Mouse (Mus musculus) forelimb bud, embryonic 11.5 days (tissue): ENCODE results near the gene Etv4.

ENCODE experiments used
- DNase-seq: peaks from one replicate; pipeline ENCODE4 v3.0.0-alpha.2; 2012; ENCODE audit warnings: low read depth, low spot score

Etv4 gene

DNA sequence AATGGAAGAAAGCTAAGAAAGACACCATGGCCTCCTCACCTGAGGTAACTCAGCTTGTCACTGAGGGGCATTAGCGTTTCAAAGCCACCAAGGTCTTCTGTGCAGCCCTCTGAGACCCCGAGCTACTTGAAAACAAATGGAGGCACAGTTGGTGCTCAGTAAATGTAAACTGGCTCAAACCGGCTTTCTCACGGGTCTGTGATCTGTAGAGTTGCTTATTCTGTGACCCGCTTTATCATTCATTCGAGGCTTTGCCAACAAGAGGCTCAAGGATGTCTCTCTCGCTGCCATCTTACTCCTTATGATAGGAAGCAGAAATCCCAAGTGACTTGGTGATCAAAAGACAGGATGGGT is 658 bp upstream of the Etv4 start:
- no peak for DNase-seq

DNA sequence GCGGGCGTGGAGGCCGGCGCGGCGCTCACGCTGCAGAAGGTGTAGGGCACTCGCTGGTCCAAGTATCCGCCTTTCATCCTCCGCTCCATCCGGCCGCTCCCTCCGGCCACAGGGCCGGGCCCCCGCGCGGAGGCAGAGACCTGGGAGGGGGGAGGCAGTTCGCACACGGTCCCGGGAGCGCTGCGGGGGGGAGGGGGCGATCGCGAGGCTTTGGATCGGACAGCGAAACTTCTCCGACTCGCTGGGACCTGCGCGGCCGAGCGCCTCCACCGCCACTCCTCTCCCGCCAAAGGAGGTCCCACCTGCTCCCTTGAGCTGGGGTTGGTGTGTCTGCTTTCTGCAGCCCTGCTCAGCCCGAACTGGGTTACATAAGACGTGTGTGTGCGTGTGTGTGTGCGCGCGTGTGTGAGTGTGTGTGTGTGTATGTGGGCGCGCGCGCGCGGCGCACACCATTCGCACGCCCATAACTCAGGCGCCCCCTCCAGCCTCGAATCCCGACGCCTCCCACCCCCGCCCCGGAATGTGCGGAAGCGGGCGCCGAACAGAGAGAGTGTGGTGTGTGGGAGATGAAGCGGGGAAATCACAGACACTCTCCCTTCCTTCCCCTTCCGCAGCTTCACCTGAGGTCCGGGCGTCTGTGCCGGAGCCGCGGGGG is 556 bp downstream of the Etv4 start:
- DNase-seq = peak; percentile 49

DNA sequence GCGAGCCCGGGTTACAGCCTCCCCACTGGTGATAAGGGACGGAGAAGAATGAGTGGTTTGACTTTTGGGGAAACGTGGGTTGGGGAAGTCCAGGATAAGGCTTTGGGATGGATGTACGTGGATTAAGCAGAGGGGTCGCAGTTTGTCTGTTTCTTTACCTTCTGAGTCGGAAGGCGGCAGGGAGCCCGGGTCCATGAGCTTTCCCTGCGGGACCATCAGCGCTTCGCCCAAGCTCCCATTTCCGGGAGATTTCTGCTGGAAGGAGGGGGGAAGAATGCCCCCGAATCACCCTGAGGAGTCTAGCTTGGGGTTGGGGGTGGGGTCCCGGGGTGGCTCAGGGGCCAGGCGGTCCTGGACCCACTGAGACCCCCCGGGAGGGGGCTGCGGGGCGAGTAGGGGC is 1.1 kb downstream of the Etv4 start:
- peak; percentile 21 for DNase-seq

DNA sequence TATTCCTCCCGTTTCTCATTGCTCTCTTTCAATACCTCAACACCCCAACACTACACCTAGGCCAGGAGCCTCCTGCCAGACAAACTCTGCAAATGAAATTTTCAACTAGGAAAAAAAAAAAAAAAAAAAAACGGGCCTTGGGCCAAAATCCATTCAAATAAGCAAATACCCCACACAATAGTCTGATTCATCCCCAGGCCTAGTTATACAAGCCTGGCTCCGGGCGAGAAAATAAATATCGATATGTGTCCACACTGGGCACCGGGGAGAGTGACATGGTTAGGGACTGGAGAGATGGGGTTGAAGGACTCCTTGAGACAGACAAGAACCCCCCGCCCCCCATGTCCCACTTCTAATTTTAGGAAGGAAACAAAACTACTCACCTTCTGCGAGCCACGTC is 1.6 kb downstream of the Etv4 start:
- DNase-seq = no peak

DNA sequence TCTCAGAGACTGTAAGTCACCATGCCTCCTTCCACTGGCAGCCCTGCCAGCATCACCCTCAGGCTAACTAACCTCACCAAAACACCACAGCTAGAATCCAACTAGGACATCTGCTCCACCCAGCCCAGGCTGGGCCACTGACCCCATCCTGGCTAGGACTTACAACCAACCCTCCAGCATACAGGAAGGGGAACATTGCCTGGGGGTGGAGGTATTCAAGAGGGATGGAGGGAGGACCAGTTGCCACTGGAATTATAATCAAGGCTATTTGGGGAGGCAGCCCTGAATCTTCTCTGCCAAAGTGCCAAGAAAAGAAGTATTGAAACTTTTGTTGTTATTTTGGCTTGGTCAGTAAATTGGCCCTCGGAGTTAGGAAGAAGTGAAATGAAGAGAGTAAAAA is 2.0 kb downstream of the Etv4 start:
- no peak for DNase-seq

DNA sequence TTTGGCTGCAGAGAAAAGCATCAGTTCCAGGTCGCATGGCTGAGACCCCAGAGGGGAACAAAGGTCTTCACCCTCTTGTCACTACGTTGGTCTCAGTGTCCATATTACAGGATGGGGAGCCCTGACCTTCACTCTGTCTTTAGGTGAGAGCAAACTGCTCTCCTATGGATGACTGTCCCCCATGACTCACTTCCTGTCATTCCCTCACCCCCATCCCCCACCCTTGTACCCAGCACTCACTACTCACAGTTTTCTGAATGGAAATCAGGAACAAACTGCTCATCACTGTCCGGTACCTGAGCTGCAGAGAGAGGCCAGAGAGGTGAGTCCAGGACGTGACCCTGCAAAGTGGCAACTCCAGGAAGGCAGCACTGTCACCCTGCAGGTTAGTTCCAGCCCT is 8.3 kb downstream of the Etv4 start:
- no peak for DNase-seq

DNA sequence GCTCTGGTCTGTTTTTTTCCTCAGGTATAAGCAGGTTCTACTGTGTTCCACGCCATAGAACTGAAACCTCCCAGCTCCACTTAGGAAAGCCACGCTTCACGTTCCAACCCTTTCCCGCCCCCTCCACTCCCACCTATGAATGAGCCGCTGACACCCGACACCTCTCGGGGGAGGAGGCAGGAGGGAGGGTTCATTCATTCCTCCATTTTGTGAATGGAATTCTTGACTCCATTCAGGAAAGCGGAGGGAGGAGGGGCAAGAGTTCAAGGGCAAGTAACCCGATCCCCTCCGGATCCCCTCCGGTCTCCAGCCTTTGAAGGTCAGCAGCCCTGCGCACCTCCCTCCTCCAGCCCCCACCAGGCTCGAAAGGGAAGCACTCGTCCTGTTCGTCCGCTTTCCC is 12.7 kb downstream of the Etv4 start:
- peak; percentile 97 for DNase-seq

DNA sequence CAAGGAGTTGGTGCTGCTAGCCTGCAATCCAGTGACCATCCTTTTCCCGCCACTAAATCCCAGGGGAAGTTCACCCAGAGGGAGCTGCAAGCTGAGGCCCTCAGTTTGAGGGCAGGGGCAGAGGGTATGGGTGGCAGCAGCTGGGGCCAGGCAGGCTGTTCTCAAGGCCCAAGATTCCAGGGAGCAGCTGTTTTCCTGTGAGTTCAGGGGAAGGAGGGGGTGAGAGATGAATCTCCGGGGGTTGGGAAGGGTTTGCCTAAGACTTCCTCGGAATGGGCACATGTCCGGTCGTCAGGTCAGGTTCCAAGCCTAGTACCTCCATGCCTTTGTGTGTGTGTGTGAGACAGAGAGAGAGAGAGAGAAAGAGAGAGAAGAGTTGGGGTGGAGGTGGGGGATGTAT is 13.1 kb downstream of the Etv4 start:
- peak; percentile 43 for DNase-seq

DNA sequence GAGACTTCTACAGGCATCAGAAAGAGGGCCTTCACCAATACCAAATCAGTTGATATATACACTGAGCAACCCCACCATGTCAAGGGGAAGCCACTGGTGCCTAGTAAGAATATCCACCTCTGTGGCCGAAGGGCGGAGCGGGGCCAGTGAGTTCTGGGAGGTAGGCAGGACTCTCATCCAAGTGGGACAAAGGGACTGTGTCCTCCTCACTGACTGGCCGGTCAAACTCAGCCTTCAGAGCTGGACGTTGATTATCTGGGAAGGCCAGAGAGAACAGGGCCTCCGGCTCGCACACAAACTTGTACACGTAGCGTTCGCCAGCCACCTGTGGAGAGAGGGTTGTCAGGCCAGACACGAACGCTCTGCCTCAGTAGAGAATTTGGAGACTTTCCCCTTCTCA is 14.9 kb downstream of the Etv4 start:
- DNase-seq = no peak

DNA sequence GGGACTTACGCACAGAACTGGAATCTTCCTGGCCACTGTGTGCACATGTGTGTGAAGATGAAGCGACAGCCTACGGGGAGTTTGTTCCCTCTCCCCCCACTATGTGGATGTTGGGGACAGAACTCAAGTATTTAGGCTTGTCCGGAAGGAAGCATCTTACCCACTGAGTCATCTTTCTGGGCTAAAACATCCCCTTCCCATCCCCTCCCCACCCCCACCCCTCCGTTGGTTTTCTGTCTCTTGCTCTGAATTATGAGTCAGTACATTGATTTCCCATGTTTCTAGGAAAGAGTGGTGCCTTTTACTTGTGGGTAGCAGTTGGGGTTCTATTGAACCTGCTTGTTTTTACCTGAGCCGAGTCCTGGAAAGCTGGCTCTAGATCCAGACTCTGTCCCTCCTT is 16.4 kb downstream of the Etv4 start:
- DNase-seq = no peak

DNA sequence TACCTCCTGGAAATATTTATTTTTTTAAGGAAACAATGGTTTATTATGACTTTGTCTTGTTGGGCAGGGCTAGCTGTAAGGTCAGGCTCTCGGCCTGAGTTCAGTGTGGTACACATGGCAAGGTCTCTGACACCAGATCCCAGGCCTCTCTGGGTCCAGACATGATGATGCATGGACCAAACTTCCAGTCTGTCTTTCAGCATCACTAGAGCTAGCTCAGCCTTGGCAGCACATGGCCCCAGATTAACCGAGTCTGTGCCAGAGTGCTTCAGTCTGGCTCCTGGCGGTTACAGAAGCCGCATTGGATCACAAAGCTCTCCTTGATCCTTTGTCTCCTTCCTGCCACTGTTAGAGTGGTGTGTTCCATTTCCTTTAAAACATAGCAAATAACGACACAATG is 17.8 kb downstream of the Etv4 start:
- DNase-seq = no peak

DNA sequence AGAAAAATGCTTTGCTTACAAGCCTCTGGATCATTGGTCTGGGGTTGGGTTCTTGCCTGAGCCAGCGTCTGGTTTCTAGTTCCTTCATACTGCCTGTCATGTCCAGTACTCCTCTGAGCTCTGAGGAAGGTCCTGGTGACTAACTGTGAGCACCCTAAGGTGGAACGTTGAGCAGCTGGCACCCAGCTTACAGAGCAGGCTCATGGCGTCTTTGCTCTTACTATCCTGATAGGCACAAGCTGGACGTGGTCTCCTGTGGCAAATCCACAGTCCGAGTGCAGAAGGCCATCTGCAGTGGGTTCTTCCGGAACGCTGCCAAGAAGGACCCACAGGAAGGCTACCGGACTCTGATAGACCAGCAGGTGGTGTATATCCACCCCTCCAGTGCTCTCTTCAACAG is 20.6 kb downstream of the Etv4 start:
- DNase-seq = no peak

DNA sequence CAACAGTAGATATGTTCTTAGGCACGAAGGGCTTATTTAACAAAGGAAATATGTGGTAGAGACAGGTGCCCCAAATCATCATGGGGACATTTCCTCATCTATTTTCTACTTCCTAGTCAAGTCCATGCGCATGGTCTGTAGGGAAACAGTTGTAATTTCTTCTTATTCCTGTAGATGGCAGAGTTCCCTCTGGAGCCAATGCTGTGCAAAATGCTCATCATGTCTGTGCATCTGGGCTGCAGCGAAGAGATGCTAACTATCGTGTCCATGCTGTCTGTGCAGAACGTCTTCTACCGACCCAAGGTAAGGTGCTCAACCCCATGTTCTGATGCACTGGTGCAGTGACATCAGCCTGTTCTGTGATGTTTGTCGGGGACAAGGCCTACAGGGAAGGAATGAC is 21.4 kb downstream of the Etv4 start:
- DNase-seq = peak; percentile 69

DNA sequence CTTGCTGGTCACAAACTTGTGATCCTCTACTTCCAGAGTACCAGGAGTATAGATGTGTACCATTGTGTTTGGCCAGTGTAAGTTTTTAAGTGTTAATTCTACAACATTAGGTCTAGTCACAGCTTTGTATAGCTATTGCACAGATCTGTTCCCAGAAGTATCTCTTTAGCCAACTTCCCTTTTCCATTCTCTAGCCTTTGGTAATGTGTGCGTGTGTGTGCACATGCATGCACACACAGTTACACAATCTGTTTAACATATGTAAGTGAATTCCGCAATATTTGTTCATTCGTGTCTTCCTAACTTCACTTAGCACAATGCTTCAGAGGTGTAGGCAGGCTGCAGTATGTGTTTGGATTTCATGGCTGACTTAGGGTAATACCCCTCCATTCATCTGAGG is 25.6 kb downstream of the Etv4 start:
- no peak for DNase-seq

DNA sequence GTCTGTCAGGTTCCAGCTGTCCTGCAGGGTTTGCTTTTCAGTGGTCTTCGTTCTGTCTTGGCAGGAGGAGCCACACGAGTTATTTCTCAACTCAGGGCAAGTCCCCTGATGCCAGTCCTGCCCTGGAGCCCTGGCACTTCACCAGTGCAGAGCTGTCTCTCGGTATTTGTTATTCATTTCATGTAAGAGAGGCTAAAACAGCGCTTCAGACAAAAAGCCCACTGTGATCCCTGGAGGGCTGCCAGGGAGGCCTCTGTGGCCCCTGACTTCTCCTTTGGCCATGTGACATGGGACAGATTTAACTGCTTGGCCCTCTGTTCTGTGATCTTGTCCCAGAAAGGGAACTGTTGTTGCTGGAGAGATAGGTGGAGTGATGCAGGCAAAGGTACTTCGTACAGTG is 26.7 kb downstream of the Etv4 start:
- no peak for DNase-seq

DNA sequence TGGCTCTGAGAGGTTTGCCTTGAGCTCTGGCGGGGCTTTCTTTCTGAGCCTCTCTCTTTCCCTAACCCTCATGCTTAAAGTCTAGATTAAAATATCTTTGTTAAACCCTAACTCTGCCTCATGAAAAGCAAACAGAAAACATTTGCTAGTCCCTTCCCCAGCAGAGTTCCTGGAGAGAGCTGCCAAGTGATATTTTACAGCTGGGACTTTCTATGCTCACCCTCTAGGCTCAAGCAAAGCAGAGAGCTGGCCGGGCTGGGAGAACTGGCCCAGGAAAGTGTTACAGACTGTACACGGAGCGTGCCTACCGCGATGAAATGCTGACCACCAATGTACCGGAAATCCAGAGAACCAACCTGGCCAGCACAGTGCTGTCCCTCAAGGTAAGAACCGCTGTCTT is 27.8 kb downstream of the Etv4 start:
- DNase-seq = no peak

DNA sequence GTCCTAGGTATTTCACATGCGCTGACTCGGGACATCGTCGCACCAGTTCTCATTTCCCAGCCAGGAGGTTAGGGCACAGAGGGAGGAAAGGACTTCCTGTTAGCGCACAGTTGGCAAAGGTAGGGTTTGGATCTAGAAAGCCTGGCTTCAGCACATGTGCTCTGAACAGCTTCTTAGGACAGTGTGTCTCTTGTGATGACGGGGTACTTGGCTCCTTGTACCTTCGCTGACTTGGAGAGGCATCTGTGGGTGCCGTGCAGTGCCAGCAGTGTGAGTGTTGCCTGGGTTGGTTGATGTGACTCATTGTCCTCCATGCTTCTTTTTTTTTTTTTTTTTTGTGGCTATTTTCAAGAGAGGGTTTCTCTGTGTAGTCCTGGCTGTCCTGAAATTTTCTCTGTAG is 28.6 kb downstream of the Etv4 start:
- DNase-seq = no peak

DNA sequence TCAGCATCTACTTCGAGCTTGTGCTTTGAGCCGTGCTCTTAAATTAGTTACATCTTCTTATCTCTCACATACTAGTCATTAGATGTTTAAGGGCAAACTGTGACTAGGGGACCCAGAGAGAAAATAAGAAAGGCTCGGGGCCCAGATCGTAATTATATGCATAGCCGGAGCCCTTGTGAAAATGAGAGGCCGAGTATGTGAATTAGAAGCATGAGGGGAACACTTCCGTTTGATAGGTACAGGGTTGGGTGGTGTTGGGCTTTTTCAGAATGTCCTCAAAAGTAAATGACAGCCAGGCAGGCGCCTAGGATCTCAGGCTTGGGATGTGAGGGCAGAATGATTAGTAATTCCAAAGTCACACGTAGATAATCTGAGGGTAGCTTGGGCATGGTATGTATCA is 51.6 kb downstream of the Etv4 start:
- no peak for DNase-seq

DNA sequence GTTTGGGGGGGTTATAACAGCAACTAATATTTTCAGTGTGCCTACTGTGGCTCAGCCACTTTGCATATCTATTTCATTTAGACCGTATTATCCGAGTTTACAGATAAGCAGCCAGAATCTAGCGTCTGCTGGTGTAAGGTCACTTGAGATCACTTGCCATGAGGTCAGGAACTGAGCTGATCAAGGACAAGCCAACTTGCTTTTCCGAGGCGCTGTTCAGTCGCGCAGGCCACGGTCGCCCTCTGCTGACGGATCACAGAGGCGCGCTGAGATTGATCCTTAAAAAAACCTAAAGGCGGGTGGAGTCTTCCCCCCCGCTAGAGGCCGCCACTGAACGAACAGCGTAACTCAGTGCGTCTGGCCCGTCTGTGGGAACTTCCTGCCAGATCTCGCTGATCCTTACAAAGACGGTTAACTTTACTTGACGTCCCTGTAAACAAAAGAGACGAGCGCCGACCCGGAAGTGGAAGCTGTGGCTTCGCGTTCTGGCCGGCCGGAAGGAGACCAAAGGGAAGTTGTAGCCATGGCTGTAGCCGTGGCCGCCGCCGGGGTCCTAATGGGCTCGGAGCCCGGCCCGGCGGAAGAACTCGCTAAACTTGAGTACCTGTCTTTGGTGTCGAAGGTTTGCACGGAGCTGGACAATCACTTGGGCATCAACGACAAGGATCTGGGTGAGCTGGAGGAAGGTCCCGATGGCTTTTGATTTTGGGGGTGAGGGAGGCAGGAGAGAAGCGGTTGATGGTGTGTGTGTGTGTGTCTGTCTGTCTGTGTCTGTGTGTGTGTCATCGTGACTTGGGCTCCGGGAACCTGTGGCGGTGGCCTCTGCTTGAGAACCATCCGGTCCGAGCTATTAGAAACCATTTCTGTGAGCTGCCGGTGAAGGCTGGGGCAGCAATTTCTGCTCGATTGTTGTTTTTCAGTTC is 52.4 kb downstream of the Etv4 start, which contains the start of gene Dhx8:
Gene Dhx8 (plus strand): TSS at position 402 of the 923 bp plus-strand sequence.
- peak; percentile 99 for DNase-seq

DNA sequence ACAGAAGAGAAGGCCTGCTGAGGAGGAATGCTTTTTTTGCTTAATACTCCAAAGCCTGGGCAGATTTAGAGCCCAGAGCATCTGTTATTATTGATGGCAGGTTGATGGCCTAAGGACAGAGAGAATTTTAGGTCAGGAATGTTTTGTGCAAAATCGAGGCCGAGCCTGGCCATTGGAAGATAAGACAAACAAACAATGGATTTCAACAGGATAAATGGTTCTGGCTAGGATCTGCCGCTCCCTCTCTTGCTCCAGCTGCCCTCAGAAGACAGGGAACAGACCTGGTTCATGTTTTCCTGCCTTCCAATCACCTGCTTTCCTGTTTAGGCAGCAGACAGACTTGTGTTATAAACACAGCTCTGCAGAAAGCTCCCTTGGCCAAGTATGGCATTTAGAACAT is 55.9 kb downstream of the Etv4 start:
- no peak for DNase-seq

DNA sequence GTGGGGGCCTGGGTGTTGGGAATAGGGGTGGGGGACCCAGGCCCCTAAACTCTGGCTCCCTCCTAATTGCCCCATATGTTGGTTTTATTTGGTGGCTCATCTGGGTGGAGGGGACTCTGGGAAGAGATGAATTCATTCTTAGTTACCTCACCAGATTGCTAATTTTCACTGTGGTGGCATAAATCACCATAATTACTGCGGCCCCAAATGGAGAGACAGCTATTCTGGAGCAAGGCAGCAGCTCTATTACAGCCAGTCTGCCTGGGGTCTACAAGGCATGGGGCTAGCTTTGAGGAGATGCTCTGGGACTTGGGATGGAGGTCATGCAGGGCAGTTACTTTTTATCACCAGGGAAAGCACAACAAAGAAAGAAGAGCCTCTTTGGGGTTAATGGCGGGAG is 58.4 kb downstream of the Etv4 start:
- DNase-seq = no peak

DNA sequence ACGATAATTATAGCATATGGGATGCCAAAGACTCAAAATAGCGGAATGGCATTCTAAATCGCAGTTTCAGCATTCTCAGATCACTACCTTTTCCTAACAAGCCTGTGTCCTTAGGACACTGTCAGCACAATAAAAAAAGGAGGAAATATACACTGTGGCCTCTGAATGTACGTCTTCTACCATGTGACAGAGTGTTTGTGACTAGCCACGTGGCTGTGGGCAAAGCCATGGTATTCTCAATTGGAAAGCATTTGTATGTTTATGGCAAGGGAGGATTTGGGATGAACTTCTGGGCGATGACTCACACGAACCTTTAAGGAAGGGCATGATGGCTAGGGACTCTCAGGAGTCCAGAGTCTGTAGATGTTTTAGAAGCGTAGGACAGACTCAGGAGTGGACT is 60.1 kb downstream of the Etv4 start:
- no peak for DNase-seq

DNA sequence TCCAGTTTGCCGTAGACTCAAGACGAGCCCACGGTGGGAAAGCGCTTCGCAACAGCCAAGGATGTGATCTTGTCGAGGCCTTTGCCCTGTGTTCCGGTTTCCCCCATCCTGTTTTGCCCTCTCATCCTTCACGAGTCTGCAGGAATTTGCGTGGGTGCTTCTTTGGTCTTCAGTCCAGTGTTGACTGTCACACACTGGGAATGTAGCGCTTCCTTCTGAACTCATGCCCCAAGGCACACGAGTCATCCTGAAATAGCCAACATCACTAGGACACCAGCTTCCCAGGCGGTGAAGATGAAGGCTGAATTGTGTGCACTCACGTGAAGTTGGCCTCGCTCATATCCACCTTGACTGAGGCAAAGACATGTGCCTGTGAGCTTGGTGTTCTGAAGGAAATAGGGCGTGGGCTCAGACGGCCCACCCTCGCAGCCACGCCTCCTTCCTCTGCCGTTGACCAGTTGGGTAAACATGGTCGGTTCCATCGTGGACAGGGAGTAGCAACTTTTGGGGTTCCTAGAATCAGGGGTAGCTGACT is 65.1 kb downstream of the Etv4 start:
- no peak for DNase-seq
